Mouse (Mus musculus): ENCODE measurements around the gene Oscp1. TPM values are rescaled to one million over a fixed set of nuclear protein-coding genes. Genes with fewer than 3 reads are reported as not detected.

Gene Oscp1
- total and polyA plus RNA-seq, 2 experiments, result 0.20 to 0.37 TPM

DNA sequence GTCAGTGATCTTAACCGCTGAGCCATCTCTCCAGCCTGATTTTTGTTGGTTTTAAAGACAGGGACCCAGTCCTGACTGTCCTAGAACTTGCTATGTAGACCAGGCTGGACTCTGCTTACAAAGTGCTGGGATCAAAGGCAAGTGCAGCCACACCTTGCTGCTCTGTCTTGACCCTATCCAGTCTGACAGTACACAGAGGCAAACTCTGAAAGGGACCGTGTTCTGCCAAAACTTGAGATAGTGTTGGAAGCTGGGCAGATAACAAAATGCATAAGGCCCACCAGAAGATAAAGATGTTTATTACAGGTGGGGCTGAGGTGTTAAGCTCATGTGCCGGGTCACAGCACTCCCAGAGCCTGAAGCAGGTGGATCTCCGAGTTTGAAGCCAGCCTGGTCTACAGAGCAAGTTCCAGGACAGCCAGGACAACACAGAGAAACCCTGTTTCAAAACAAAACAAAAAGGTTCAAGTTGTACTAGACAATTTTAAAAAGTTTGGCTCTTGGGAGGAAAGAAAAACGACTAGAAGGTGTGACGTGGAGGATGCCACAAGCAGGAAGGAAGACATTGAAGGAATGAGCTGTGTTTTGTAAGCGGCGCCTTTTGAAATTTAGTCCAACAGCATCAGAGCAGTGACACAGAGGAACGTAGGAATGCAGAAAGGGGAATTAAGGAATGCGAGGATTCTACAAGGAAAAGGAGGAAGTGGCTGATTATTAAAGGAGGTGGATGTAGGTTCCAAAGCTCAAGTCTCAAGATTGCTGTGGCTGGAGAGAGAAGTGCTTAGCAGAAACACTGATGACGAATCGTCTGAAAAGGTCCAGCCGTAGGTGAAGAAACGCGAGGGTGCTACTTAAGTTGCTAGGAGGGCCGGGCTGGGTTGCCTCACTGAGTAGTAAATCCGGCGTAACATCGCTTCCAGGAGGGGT, 895 bp upstream of the Oscp1 start:
- Histone ChIP-seq H3K9ac (ENCODE audit: low read depth, low read length) (no peak overlapping the region; the same call in 1 of the 2 replicates), H3K4me3 (ENCODE audit: insufficient read depth, low read depth, low read length) (0 out of 2 replicates have a peak overlapping the region, but pooled peaks have one; percentile 52), H3K36me3 (ENCODE audit: control insufficient read depth, insufficient read depth, low read length) (peaks cover 19% of the 10 kb centered on the region), H3K79me2 (ENCODE audit: control insufficient read depth, insufficient read depth, low read length) (no peaks in the 10 kb centered on the region), H3K27ac (replicated peaks; ENCODE audit: insufficient read depth, low read depth, low read length) (no peak overlapping the region), H3K27me3 (ENCODE audit: control insufficient read depth, insufficient read depth, low read length) (no peaks in the 10 kb centered on the region), H3K4me1 (ENCODE audit: control insufficient read depth, insufficient read depth, low read length) (0 out of 2 replicates have a peak, but pooled peaks cover 2% of the 10 kb centered on the region)
- DNase-seq (ENCODE audit: extremely low read depth, low read depth, low spot score), result no peak
- no peak for TF ChIP-seq POLR2A (IDR thresholded peaks at IDR 0.05; ENCODE audit: extremely low read depth, insufficient read depth, low read length)
- TF ChIP-seq CTCF (IDR thresholded peaks at IDR 0.05; ENCODE audit: low read depth, low read length), result no peak
- WGBS, result 17% methylated on average over 19 of the region's 19 CpGs

DNA sequence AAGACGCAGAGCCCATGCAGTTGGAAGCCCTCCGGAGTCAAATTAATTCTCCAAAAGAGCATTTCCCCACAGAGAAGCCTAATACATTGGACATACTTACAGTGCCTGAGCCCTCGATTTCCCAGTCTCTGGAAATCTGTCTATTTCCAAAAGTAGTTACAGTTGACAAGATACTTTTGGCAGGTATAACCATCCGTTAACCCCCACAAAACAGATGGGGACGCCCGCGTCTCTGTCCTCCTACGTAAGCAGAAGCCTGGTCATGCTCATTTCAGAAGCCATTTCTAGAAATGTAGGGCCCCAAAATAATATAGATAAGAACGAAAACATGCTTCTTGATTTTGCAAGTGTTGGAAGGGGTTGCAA, 615 bp downstream of the Oscp1 start:
- WGBS, result 55% methylated on average over 9 of the region's 9 CpGs

DNA sequence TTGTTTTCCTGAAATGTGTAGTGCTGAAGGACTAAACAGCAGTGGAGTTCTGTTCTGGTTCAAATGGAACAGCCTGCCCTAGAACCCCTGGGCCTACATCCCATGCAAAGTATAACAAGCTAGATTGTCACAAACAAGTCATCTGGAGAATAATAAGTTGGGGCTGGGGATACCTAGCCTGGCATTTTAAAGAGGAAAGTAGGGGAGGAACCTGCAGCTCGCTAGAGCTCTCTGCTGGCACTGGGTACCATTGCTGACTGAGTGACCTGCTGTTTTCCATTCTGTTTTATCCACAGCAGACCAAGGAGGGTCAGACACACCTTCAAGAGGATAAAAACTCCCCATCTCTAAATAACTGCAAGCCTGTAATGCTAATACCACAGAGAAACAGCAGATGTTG, 4.5 kb downstream of the Oscp1 start:
- H3K9ac ChIP-seq (ENCODE audit: low read depth, low read length), result no peak overlapping the region
- no peaks in the 10 kb centered on the region for H3K36me3 ChIP-seq (ENCODE audit: control insufficient read depth, insufficient read depth, low read length)
- TF ChIP-seq CTCF (IDR thresholded peaks at IDR 0.05; ENCODE audit: low read depth, low read length) (no peak), POLR2A (IDR thresholded peaks at IDR 0.05; ENCODE audit: extremely low read depth, insufficient read depth, low read length) (no peak)
- H3K79me2 ChIP-seq (ENCODE audit: control insufficient read depth, insufficient read depth, low read length), result no peaks in the 10 kb centered on the region
- H3K27ac ChIP-seq (replicated peaks; ENCODE audit: insufficient read depth, low read depth, low read length), result no peak overlapping the region
- H3K27me3 ChIP-seq (ENCODE audit: control insufficient read depth, insufficient read depth, low read length), result no peaks in the 10 kb centered on the region
- 0 out of 2 replicates have a peak, but pooled peaks cover 2% of the 10 kb centered on the region for H3K4me1 ChIP-seq (ENCODE audit: control insufficient read depth, insufficient read depth, low read length)
- H3K4me3 ChIP-seq (ENCODE audit: insufficient read depth, low read depth, low read length), result no peak overlapping the region
- 64% methylated on average over 1 of the region's 1 CpGs for WGBS
- DNase-seq (ENCODE audit: extremely low read depth, low read depth, low spot score), result no peak

More for the DNA sequence above, 615 bp downstream of the Oscp1 start:
- H3K4me3 ChIP-seq (ENCODE audit: insufficient read depth, low read depth, low read length), result peak overlapping the region; percentile 52; the same call in 1 of the 2 replicates
- H3K9ac ChIP-seq (ENCODE audit: low read depth, low read length), result no peak overlapping the region
- no peak overlapping the region for H3K27ac ChIP-seq (replicated peaks; ENCODE audit: insufficient read depth, low read depth, low read length)
- no peaks in the 10 kb centered on the region for H3K79me2 ChIP-seq (ENCODE audit: control insufficient read depth, insufficient read depth, low read length)
- no peaks in the 10 kb centered on the region for H3K27me3 ChIP-seq (ENCODE audit: control insufficient read depth, insufficient read depth, low read length)
- TF ChIP-seq CTCF (IDR thresholded peaks at IDR 0.05; ENCODE audit: low read depth, low read length) (no peak), POLR2A (IDR thresholded peaks at IDR 0.05; ENCODE audit: extremely low read depth, insufficient read depth, low read length) (no peak)
- H3K4me1 ChIP-seq (ENCODE audit: control insufficient read depth, insufficient read depth, low read length), result 0 out of 2 replicates have a peak, but pooled peaks cover 2% of the 10 kb centered on the region
- DNase-seq (ENCODE audit: extremely low read depth, low read depth, low spot score), result no peak
- H3K36me3 ChIP-seq (ENCODE audit: control insufficient read depth, insufficient read depth, low read length), result peaks cover 10% of the 10 kb centered on the region

DNA sequence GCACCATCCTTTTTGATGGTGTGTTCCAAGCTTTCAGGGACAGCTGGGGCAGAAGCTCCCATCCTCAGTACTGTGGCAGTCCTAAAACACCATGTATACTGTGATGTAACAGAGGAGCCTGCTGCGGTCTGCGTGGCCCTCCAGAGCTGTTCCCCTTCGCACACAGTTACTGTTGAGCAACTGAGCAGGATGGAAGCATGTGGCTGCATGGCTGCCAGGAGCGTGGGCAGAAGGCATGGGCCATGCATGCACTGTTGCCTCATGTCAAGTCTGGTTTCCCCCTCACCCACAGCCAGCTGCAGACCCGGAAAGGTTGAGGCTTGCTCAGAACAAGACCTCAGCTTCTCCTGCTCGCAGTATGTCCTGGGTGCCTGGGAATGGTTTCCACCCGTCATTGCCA, 6.9 kb downstream of the Oscp1 start:
- H3K36me3 ChIP-seq (ENCODE audit: control insufficient read depth, insufficient read depth, low read length), result no peaks in the 10 kb centered on the region
- TF ChIP-seq CTCF (IDR thresholded peaks at IDR 0.05; ENCODE audit: low read depth, low read length) (no peak), POLR2A (IDR thresholded peaks at IDR 0.05; ENCODE audit: extremely low read depth, insufficient read depth, low read length) (no peak)
- WGBS, result 91% methylated on average over 7 of the region's 7 CpGs

DNA sequence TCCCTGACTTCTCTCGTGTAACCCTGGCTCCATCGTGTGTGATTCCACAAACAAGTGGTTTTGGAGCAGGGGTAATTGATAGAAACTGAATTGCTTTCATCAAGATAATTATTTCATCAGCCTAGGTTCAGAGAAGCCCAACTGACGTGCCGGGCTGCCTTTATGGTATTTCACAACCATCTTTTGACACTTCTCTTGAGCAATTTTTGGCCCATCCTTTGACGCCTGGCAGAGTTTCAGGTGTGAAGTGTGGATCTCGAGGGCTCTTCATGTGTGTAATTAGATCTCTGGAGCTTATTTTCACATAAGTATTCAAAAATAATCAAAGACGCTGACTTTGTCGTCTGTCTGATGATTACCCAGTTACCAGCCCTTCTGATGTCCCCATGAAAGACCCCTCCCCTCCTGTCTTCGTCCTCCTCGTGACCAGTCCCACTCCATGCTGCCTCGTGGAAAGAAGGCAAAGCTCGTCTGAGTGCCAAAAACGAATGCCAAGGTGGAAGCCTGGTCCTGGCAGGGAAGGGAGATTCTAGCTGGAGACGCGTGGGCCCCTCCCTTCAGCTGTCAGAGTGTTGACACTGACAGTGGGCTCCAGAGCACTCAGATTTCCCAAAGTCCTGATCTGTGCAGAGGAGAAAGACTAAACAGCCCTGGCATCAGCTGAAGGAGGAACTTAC, 9.2 kb downstream of the Oscp1 start:
- Histone ChIP-seq H3K4me3 (ENCODE audit: insufficient read depth, low read depth, low read length) (no peak overlapping the region), H3K36me3 (ENCODE audit: control insufficient read depth, insufficient read depth, low read length) (no peaks in the 10 kb centered on the region), H3K79me2 (ENCODE audit: control insufficient read depth, insufficient read depth, low read length) (no peaks in the 10 kb centered on the region), H3K27ac (replicated peaks; ENCODE audit: insufficient read depth, low read depth, low read length) (no peak overlapping the region), H3K4me1 (ENCODE audit: control insufficient read depth, insufficient read depth, low read length) (peaks cover 5% of the 10 kb centered on the region), H3K27me3 (ENCODE audit: control insufficient read depth, insufficient read depth, low read length) (no peaks in the 10 kb centered on the region), H3K9ac (ENCODE audit: low read depth, low read length) (no peak overlapping the region)
- DNase-seq (ENCODE audit: extremely low read depth, low read depth, low spot score), result peak; percentile 60
- TF ChIP-seq POLR2A (IDR thresholded peaks at IDR 0.05; ENCODE audit: extremely low read depth, insufficient read depth, low read length), result no peak
- no peak for TF ChIP-seq CTCF (IDR thresholded peaks at IDR 0.05; ENCODE audit: low read depth, low read length)
- 44% methylated on average over 15 of the region's 15 CpGs for WGBS

More for the DNA sequence above, 6.9 kb downstream of the Oscp1 start:
- Histone ChIP-seq H3K27ac (replicated peaks; ENCODE audit: insufficient read depth, low read depth, low read length) (no peak overlapping the region), H3K79me2 (ENCODE audit: control insufficient read depth, insufficient read depth, low read length) (no peaks in the 10 kb centered on the region), H3K4me1 (ENCODE audit: control insufficient read depth, insufficient read depth, low read length) (no peaks in the 10 kb centered on the region), H3K9ac (ENCODE audit: low read depth, low read length) (no peak overlapping the region), H3K4me3 (ENCODE audit: insufficient read depth, low read depth, low read length) (no peak overlapping the region), H3K27me3 (ENCODE audit: control insufficient read depth, insufficient read depth, low read length) (no peaks in the 10 kb centered on the region)
- no peak for DNase-seq (ENCODE audit: extremely low read depth, low read depth, low spot score)

Data from liver, adult 2 months (tissue).